Mouse (Mus musculus) small intestine, adult 2 months (tissue): ENCODE results near the gene Zfp273. TPM values are rescaled to one million over a fixed set of nuclear protein-coding genes. Genes with fewer than 3 reads are reported as not detected.
"Not testable (repeated sequence)": the region's sequence is repeated elsewhere in the genome, so short reads cannot be mapped to it uniquely, and the experiment has no call there.

Source experiments
- H3K27ac ChIP-seq: fragments of 200-500 bp; 2 replicates; pipeline ENCODE4 v1.5.1; 2012; ENCODE audit warnings: low read depth, low read length, control low read depth, inconsistent platforms; ENCODE audit not compliant: insufficient read depth
- H3K27me3 ChIP-seq: fragments of 200-500 bp; 2 replicates; pipeline ENCODE4 v1.6.1; 2012; ENCODE audit warnings: mild to moderate bottlenecking, moderate library complexity, low read length, inconsistent platforms; ENCODE audit not compliant: control insufficient read depth, insufficient read depth
- H3K36me3 ChIP-seq: fragments of 200-500 bp; 2 replicates; pipeline ENCODE4 v1.6.1; 2012; ENCODE audit warnings: mild to moderate bottlenecking, low read length, control low read depth, inconsistent platforms; ENCODE audit not compliant: control insufficient read depth, insufficient read depth
- H3K4me1 ChIP-seq: fragments of 200-500 bp; 2 replicates; pipeline ENCODE4 v1.6.1; 2012; ENCODE audit warnings: low read length, inconsistent platforms, mixed read lengths; ENCODE audit not compliant: control insufficient read depth, insufficient read depth, insufficient read length
- H3K4me3 ChIP-seq: fragments of 200-500 bp; 2 replicates; pipeline ENCODE4 v1.5.1; 2012; ENCODE audit warnings: low read depth, mild to moderate bottlenecking, control low read depth, inconsistent platforms, low read length, moderate library complexity
- CTCF ChIP-seq: fragments of 200-500 bp; IDR thresholded peaks from 2 replicates; pipeline ENCODE4 v1.5.1; 2012; ENCODE audit warnings: low read depth, mild to moderate bottlenecking, control low read depth, inconsistent platforms, low read length, moderate library complexity, mixed read lengths; ENCODE audit not compliant: insufficient replicate concordance, insufficient read length; ENCODE audit errors: extremely low read depth
- POLR2A ChIP-seq: fragments of 200-500 bp; IDR thresholded peaks from 2 replicates; pipeline ENCODE4 v1.6.1; 2012; ENCODE audit warnings: low read depth, mild to moderate bottlenecking, control low read depth, inconsistent platforms, low read length, moderate library complexity
- WGBS: fragments of 180-500 bp; shearing (Covaris S2); methylation state at CpG from one replicate; pipeline ENCODE4 v1.1.7; 2018; 5-methylcytosine and 5-hydroxymethylcytosine counted together
- polyA plus RNA-seq: library from polyadenylated mRNA; depleted of rRNA; stranded (reverse); fragments of >200 nt; gene quantifications from 2 replicates; pipeline ENCODE4 v1.2.3, GENCODE M21; 2012

The Zfp273 gene
- polyA plus RNA-seq, 1 experiment = 0.19 TPM

DNA sequence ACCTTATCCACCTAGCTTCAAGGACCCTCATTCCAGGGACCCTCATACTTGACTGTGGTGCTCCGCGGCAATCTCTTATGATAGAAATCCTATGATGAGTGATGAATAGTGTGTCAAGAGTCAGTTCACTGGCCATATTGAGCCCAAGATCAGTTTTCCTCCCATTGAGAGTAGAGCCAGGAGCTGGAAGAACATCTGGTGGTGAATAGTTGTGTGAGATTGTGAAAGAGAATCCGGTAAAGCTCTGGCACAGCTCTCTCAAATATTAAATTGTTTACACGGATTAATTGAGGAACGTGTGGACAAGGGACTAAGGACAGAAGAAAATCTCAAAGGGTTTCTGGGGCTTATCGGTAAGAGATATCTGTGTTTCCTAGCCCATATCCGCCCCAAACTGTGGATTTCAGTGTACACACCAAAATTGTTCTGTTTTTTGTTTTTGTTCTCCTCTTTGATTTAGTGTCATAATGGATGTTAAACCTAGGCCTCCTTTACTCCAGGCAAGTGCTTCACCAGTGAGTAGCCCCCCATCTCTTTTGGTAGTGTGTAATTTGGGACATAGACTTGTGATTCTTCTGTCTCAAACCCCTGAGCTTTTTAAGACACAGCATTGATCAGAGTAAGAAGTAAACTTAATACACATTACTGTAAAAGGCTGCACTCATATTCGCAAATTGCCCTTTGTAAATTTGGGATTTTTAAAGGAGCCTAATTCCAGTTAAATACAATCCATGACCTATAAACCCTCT, 405 bp upstream of the Zfp273 start:
- Histone ChIP-seq H3K4me1 (peaks cover 2% of the 10 kb centered on the region; the same call in 1 of the 2 replicates), H3K27ac (no peak overlapping the region), H3K36me3 (peaks cover 2% of the 10 kb centered on the region; the same call in 1 of the 2 replicates), H3K27me3 (no peaks in the 10 kb centered on the region), H3K4me3 (peak overlapping the region; percentile 86)
- WGBS = 72% methylated on average over 8 of the region's 8 CpGs
- TF ChIP-seq CTCF (no peak), POLR2A (no peak)

DNA sequence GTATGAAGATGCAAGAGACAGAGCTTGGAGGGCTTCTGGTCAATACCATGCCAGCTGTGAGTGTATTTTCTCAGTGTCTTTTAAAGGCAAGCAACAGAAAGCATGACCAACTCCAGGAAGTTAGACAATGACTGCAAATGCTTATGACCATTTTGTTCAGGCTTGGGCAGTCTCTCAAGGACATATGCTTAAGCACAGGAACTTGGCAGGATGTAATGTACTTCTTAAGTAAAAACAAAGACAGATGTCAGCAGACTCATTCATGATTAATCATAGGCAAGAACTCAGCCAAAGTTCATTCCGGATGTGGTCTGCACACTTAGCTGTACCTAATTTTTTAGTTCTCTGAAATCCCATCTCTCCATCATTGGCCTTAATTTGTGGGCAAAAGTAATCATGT, 5.1 kb downstream of the Zfp273 start:
- WGBS = 69% methylated on average over 1 of the region's 1 CpGs
- Histone ChIP-seq H3K4me3 (no peak overlapping the region), H3K27ac (no peak overlapping the region)

DNA sequence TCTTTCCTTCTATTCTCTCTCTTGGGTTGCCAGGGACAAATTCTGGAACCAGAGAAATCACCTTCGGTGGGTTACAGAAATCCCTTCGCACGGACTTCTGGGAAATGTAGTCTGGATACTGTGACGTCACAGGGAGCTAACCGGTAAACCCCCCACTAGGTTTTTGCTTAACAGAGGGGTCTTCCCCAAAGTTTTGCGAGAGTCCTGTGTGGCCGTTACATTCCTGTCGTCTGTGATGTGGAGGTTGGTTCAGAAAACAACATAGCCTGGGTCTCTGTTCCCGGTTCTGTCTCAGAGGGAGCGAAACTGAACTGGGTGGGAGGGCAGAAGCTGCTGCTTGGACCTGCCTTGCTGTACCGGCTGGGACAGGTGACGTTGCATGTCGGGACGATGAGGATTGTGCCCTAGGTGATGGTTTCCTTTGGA, 17.4 kb downstream of the Zfp273 start, which contains the start of gene Gm10037:
Gm10037 (plus strand) TSS at position 196 of the 426 bp plus-strand sequence.
- no peak; the same call in 1 of the 2 replicates for TF ChIP-seq CTCF
- TF ChIP-seq POLR2A = no peak
- H3K27me3 ChIP-seq = no peaks in the 10 kb centered on the region
- peaks cover 1% of the 10 kb centered on the region; the same call in 1 of the 2 replicates for H3K36me3 ChIP-seq
- peak within 1 kb of the TSS; percentile 86 for H3K4me3 ChIP-seq
- no peaks in the 10 kb centered on the region for H3K4me1 ChIP-seq
- H3K27ac ChIP-seq = no peak within 1 kb of the TSS
- 3% methylated on average over 14 of the region's 14 CpGs for WGBS

More for the DNA sequence above, 5.1 kb downstream of the Zfp273 start:
- Histone ChIP-seq H3K27me3 (no peaks in the 10 kb centered on the region), H3K4me1 (peaks cover 2% of the 10 kb centered on the region; the same call in 1 of the 2 replicates), H3K36me3 (peaks cover 14% of the 10 kb centered on the region)
- TF ChIP-seq CTCF = no peak

DNA sequence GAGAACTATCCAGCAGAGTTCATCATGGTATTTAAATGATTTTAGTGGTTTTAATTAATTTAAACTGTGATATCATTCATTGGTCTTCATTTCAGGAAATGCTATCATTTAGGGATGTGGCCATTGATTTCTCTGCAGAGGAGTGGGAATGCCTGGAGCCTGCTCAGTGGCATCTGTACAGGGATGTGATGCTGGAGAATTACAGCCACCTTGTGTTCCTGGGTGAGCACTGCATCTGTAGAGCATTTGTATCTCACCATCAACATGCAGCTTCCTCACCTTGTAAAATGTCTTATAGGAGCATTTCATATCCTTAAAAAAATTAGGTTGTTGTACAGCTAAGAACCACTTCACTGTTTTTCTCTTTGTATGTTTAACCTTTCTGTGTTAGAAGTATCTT, 19.6 kb downstream of the Zfp273 start:
- not testable (repeated sequence) for H3K4me3 ChIP-seq, H3K27ac ChIP-seq, H3K36me3 ChIP-seq, H3K4me1 ChIP-seq, H3K27me3 ChIP-seq

DNA sequence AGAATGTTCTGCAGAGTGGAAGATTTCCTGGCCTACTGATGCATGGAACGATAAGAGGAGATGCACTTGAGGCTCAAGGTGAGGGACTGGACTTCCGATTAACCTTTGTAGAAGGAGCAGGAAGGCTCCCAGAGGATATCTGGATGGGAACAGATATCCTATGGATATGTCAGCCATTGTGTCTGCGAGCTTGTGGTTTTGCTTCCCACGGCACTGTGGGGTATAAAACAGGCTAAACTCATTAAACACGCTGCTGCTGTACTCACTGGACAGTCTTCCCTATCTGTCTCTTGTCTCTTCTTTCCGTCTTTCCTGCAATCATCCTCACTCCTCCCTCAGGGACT, 30.2 kb downstream of the Zfp273 start:
- H3K27ac ChIP-seq = no peak overlapping the region
- TF ChIP-seq POLR2A (no peak), CTCF (no peak)
- peak overlapping the region; percentile 2; the same call in 1 of the 2 replicates for H3K4me3 ChIP-seq
- WGBS = 41% methylated on average over 6 of the region's 6 CpGs
- H3K27me3 ChIP-seq = no peaks in the 10 kb centered on the region
- H3K4me1 ChIP-seq = no peaks in the 10 kb centered on the region
- no peaks in the 10 kb centered on the region for H3K36me3 ChIP-seq

DNA sequence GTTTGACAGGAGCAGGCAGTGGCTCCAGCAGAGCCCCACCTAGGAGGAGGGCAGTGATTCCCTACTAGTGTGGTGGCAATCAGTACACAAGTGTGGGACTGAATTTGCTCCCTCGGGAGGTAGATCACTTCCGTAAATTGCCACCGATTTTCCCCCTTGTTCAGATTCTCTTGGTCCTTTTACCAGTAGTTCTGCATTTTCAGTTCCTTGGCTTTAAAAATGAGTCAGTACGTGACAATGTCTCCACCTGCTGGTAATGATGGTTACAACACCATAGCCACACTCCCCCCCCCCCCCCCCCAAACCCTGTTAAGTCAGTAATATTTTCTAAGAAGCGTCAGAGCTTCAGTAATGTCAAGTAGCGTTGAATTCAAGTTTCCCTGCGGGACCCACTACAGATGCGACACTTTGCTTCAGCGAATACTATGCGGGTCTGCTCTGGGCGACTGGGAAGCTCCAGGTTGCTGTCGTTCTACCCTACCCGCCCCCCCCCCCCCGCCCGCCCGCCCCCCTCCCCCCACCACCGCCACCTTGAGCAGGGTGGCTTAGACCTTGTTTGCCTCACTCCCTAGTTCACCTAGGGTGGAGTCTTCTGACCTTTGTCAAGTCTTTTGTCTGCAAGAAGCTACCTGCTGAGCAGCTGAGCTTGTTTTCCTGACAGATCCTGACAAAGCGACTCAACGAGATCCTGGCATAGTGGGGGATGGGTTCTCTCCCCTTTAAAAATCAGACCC, 30.7 kb downstream of the Zfp273 start:
- Histone ChIP-seq H3K36me3 (no peaks in the 10 kb centered on the region), H3K4me3 (peak overlapping the region; percentile 52), H3K4me1 (no peaks in the 10 kb centered on the region), H3K27ac (no peak overlapping the region), H3K27me3 (no peaks in the 10 kb centered on the region)
- 2% methylated on average over 14 of the region's 19 CpGs for WGBS
- TF ChIP-seq CTCF (no peak), POLR2A (no peak)

DNA sequence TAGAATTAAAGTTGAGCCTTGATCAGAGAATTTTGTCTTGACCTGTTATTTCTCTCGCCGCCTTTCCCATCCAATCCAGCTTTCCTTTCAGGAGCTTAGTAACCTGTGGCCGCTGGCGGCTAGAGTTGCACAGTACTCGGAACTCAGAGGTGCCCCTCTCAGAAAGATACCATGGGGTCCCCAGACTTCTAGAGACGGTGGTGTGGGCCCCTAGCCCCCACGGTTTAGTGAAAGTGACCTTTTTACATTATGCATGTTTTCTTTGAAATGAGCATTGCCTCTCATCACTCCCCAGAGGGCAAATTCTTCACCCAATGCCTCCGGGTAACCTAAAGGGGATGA, 31.3 kb downstream of the Zfp273 start:
- no peaks in the 10 kb centered on the region for H3K36me3 ChIP-seq
- H3K4me3 ChIP-seq = peak overlapping the region; percentile 52; the same call in 1 of the 2 replicates
- TF ChIP-seq POLR2A = no peak
- TF ChIP-seq CTCF = no peak
- WGBS = 34% methylated on average over 8 of the region's 8 CpGs
- no peaks in the 10 kb centered on the region for H3K27me3 ChIP-seq
- no peak overlapping the region for H3K27ac ChIP-seq
- H3K4me1 ChIP-seq = no peaks in the 10 kb centered on the region
